Mouse (Mus musculus): ENCODE results near the gene Robo4.

DNA sequence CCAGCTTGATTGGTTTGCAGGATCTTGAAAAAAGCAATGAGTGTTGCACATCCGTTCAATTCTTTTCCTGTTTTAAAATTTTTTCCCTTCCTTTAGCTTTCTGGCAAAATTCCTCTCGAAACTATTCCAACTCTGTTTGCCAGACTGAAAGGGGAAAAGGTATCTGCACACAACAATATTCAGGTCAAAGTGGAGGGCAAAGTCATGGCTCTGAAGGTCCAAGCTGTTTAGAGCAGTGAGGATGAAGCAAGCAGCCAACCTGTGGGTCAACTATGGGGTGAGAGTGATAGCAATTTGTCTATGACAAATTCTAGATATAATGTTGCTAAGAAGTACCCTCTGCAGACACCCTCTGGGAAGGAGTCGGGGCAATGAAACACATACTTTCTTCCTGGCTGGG, 13.0 kb downstream of the Robo4 start:
- no peak for TF ChIP-seq CTCF (IDR thresholded peaks at IDR 0.05 in 2 of 3, conservative IDR thresholded peaks at IDR 0.05 in 1 of 3; ENCODE audit: control insufficient read depth in 1 of 3, insufficient read depth in 1 of 3, low read depth in 2 of 3, low read length in 3 of 3, poor library complexity in 1 of 3, severe bottlenecking in 1 of 3)
- TF ChIP-seq ZNF384 (IDR thresholded peaks at IDR 0.05; ENCODE audit: low read depth, low read length) = no peak
- TF ChIP-seq EP300 (IDR thresholded peaks at IDR 0.05; ENCODE audit: low read depth in 1 of 2, low read length in 2 of 2) = no peak

Data from MEL (cell line).